Mouse (Mus musculus) heart, embryonic 11.5 days (tissue): ENCODE measurements at regions not wholly inside any gene's neighbourhood (a gene's known extent, or its start where the extent isn't known, plus 50 kb on each side); places are given as distances from the start of the nearest gene placed in this dataset.
"Not testable (repeated sequence)": the region's sequence is repeated elsewhere in the genome, so short reads cannot be mapped to it uniquely, and the experiment has no call there.

Source experiments
- ATAC-seq: fragments of 200-750 bp; cut with Nextera tagmentation; replicated peaks from 2 replicates; pipeline ENCODE4 v1.8.0; 2017; ENCODE audit warnings: moderate library complexity; ENCODE audit not compliant: insufficient number of reproducible peaks, low FRiP score, low TSS enrichment
- H3K27ac ChIP-seq: fragments of 300-500 bp; sonication (generic); 2 replicates; pipeline ENCODE4 v1.5.1; 2014; ENCODE audit warnings: mild to moderate bottlenecking, low read depth, low read length
- H3K27me3 ChIP-seq: fragments of 300-500 bp; sonication (generic); 2 replicates; pipeline ENCODE4 v1.6.1; 2014; ENCODE audit warnings: mild to moderate bottlenecking, low read length, mixed read lengths; ENCODE audit not compliant: control insufficient read depth, insufficient read depth
- H3K36me3 ChIP-seq: fragments of 300-500 bp; sonication (generic); 2 replicates; pipeline ENCODE4 v1.6.1; 2014; ENCODE audit warnings: mild to moderate bottlenecking, low read length, moderate library complexity, mixed read lengths; ENCODE audit not compliant: control insufficient read depth, insufficient read depth
- H3K4me1 ChIP-seq: fragments of 300-500 bp; sonication (generic); 2 replicates; pipeline ENCODE4 v1.6.1; 2014; ENCODE audit warnings: low read length; ENCODE audit not compliant: control insufficient read depth, insufficient read depth
- H3K4me2 ChIP-seq: fragments of 300-500 bp; sonication (generic); 2 replicates; pipeline ENCODE4 v1.6.1; 2014; ENCODE audit warnings: mild to moderate bottlenecking, moderate library complexity
- H3K4me3 ChIP-seq: fragments of 300-500 bp; sonication (generic); 2 replicates; pipeline ENCODE4 v1.5.1; 2014; ENCODE audit warnings: low read depth, low read length
- H3K9ac ChIP-seq: fragments of 300-500 bp; sonication (generic); 2 replicates; pipeline ENCODE4 v1.6.1; 2014; ENCODE audit warnings: mild to moderate bottlenecking, low read depth, low read length, moderate library complexity
- H3K9me3 ChIP-seq: fragments of 300-500 bp; sonication (generic); replicated peaks from 2 replicates; pipeline ENCODE4 v1.6.1; 2016; ENCODE audit warnings: low read length; ENCODE audit not compliant: control insufficient read depth
- WGBS: fragments of 180-500 bp; shearing (Covaris S2); extraction: QIAGEN DNeasy Blood & Tissue Kit; methylation state at CpG from one replicate; pipeline ENCODE4 v1.1.7; 2014; ENCODE audit not compliant: insufficient replicate concordance; 5-methylcytosine and 5-hydroxymethylcytosine counted together

GRCm38 (mm10) chr5:68252671-68253070 is 221.0 kb downstream of the Grxcr1 start:
- no peak overlapping the region for H3K4me2 ChIP-seq
- no peak overlapping the region for H3K9ac ChIP-seq
- no peaks in the 10 kb centered on the region for H3K4me1 ChIP-seq
- no peaks in the 10 kb centered on the region for H3K36me3 ChIP-seq
- no peaks in the 10 kb centered on the region for H3K9me3 ChIP-seq
- no peak for ATAC-seq
- no peaks in the 10 kb centered on the region for H3K27me3 ChIP-seq
- no peak overlapping the region for H3K27ac ChIP-seq
- WGBS = 21% methylated on average over 8 of the region's 8 CpGs
- H3K4me3 ChIP-seq = no peak overlapping the region

GRCm38 (mm10) chr5:68253476-68253875 is 221.8 kb downstream of the Grxcr1 start:
- H3K4me2 ChIP-seq = no peak overlapping the region
- no peaks in the 10 kb centered on the region for H3K9me3 ChIP-seq
- ATAC-seq = no peak
- no peaks in the 10 kb centered on the region for H3K4me1 ChIP-seq
- no peak overlapping the region for H3K4me3 ChIP-seq
- 63% methylated on average over 1 of the region's 1 CpGs for WGBS
- H3K9ac ChIP-seq = no peak overlapping the region
- H3K27ac ChIP-seq = no peak overlapping the region
- no peaks in the 10 kb centered on the region for H3K36me3 ChIP-seq
- H3K27me3 ChIP-seq = no peaks in the 10 kb centered on the region

- H3K4me2 ChIP-seq = no peak overlapping the region
- H3K9ac ChIP-seq = no peak overlapping the region
- no peak overlapping the region for H3K27ac ChIP-seq
- ATAC-seq = no peak
- H3K4me3 ChIP-seq = no peak overlapping the region
- H3K36me3 ChIP-seq = no peaks in the 10 kb centered on the region
- no peaks in the 10 kb centered on the region for H3K4me1 ChIP-seq
- WGBS = 72% methylated on average over 2 of the region's 2 CpGs
- no peaks in the 10 kb centered on the region for H3K9me3 ChIP-seq
- H3K27me3 ChIP-seq = no peaks in the 10 kb centered on the region
These were observed 222.5 kb downstream of the Grxcr1 start for GRCm38 (mm10) chr5:68254111-68254510.

- no peak overlapping the region for H3K9ac ChIP-seq
- no peaks in the 10 kb centered on the region for H3K4me1 ChIP-seq
- no peak overlapping the region for H3K4me3 ChIP-seq
- no peaks in the 10 kb centered on the region for H3K36me3 ChIP-seq
- 89% methylated on average over 3 of the region's 3 CpGs for WGBS
- ATAC-seq = no peak
- no peak overlapping the region for H3K4me2 ChIP-seq
- H3K27ac ChIP-seq = no peak overlapping the region
- H3K27me3 ChIP-seq = no peaks in the 10 kb centered on the region
- H3K9me3 ChIP-seq = no peaks in the 10 kb centered on the region
These were observed 232.6 kb downstream of the Grxcr1 start for GRCm38 (mm10) chr5:68264206-68264605.

- Histone ChIP-seq H3K9ac (no peak overlapping the region), H3K27me3 (no peaks in the 10 kb centered on the region), H3K9me3 (no peaks in the 10 kb centered on the region), H3K36me3 (no peaks in the 10 kb centered on the region), H3K4me1 (no peaks in the 10 kb centered on the region), H3K27ac (no peak overlapping the region), H3K4me3 (no peak overlapping the region), H3K4me2 (no peak overlapping the region)
- WGBS = 66% methylated on average over 3 of the region's 3 CpGs
- ATAC-seq = no peak
These were observed 242.6 kb downstream of the Grxcr1 start for GRCm38 (mm10) chr5:68274271-68274670.

GRCm38 (mm10) chr5:68275558-68276263 is 244.1 kb downstream of the Grxcr1 start:
- no peak overlapping the region for H3K4me2 ChIP-seq
- no peaks in the 10 kb centered on the region for H3K36me3 ChIP-seq
- no peak for ATAC-seq
- H3K9me3 ChIP-seq = no peaks in the 10 kb centered on the region
- H3K4me1 ChIP-seq = no peaks in the 10 kb centered on the region
- WGBS = 72% methylated on average over 5 of the region's 5 CpGs
- H3K27ac ChIP-seq = no peak overlapping the region
- no peak overlapping the region for H3K4me3 ChIP-seq
- H3K9ac ChIP-seq = no peak overlapping the region
- H3K27me3 ChIP-seq = no peaks in the 10 kb centered on the region

GRCm38 (mm10) chr5:68295774-68296173 is 264.1 kb downstream of the Grxcr1 start:
- not testable (repeated sequence) for H3K36me3 ChIP-seq, H3K4me3 ChIP-seq, H3K27ac ChIP-seq, ATAC-seq, H3K27me3 ChIP-seq, H3K4me1 ChIP-seq, H3K9ac ChIP-seq, H3K4me2 ChIP-seq, H3K9me3 ChIP-seq
- WGBS = 80% methylated on average over 2 of the region's 2 CpGs

- 74% methylated on average over 3 of the region's 3 CpGs for WGBS
- Histone ChIP-seq H3K9ac (no peak overlapping the region), H3K4me1 (no peaks in the 10 kb centered on the region), H3K27me3 (no peaks in the 10 kb centered on the region), H3K4me2 (no peak overlapping the region), H3K9me3 (no peaks in the 10 kb centered on the region), H3K27ac (no peak overlapping the region), H3K4me3 (no peak overlapping the region), H3K36me3 (no peaks in the 10 kb centered on the region)
- no peak for ATAC-seq
These were observed 281.6 kb downstream of the Grxcr1 start for GRCm38 (mm10) chr5:68313187-68313586.

- no peaks in the 10 kb centered on the region for H3K36me3 ChIP-seq
- H3K27me3 ChIP-seq = no peaks in the 10 kb centered on the region
- H3K9ac ChIP-seq = no peak overlapping the region
- no peak overlapping the region for H3K4me2 ChIP-seq
- no peak for ATAC-seq
- H3K27ac ChIP-seq = no peak overlapping the region
- no peaks in the 10 kb centered on the region for H3K4me1 ChIP-seq
- no peak overlapping the region for H3K4me3 ChIP-seq
- H3K9me3 ChIP-seq = no peaks in the 10 kb centered on the region
These were observed 287.3 kb downstream of the Grxcr1 start for GRCm38 (mm10) chr5:68318979-68319378.
